Mouse (Mus musculus): ENCODE data around the gene Spo11. TPM values are rescaled to one million over a fixed set of nuclear protein-coding genes. Genes with fewer than 3 reads are reported as not detected.

Spo11 gene
- total and polyA plus RNA-seq, 3 experiments = 0.16 to 0.34 TPM; not detected in 1

GRCm38 (mm10) chr2:173041242-173041641, 63.7 kb downstream of the Spo11 start:
- no peak overlapping the region for H3K9ac ChIP-seq (ENCODE audit: insufficient read depth, low read depth)
- no peaks in the 10 kb centered on the region for H3K79me2 ChIP-seq (replicated peaks; ENCODE audit: control insufficient read depth, extremely low read depth, insufficient read depth, poor library complexity, severe bottlenecking)
- H3K4me3 ChIP-seq (replicated peaks in 1 of 3; ENCODE audit: low read depth in 2 of 3, low read length in 2 of 3, poor library complexity in 1 of 3) = no peak overlapping the region
- peaks cover 2 to 29% of the 10 kb centered on the region in 2 experiments for H3K4me1 ChIP-seq (ENCODE audit: control insufficient read depth in 1 of 2, insufficient read depth in 2 of 2)
- H3K9me3 ChIP-seq (replicated peaks; ENCODE audit: low read length) = no peaks in the 10 kb centered on the region
- TF ChIP-seq ZKSCAN1 (IDR thresholded peaks at IDR 0.05; ENCODE audit: borderline replicate concordance, low read depth, low read length) (no peak), RCOR1 (conservative IDR thresholded peaks at IDR 0.05; ENCODE audit: low read depth, low read length) (no peak), JUN (IDR thresholded peaks at IDR 0.05; ENCODE audit: insufficient read depth, low read depth, low read length) (no peak), MEF2A (IDR thresholded peaks at IDR 0.05; ENCODE audit: borderline replicate concordance, low read depth, low read length) (no peak), ZC3H11A (IDR thresholded peaks at IDR 0.05; ENCODE audit: low read depth, low read length) (no peak), IRF4 (IDR thresholded peaks at IDR 0.05; ENCODE audit: low read depth, low read length) (no peak), MAX (IDR thresholded peaks at IDR 0.05; ENCODE audit: low read length) (no peak), USF1 (IDR thresholded peaks at IDR 0.05; ENCODE audit: low read depth, low read length) (no peak), HCFC1 (IDR thresholded peaks at IDR 0.05; ENCODE audit: low read depth, low read length) (no peak)
- H3K4me2 ChIP-seq (ENCODE audit: insufficient read depth, low read depth, poor library complexity, severe bottlenecking) = no peak overlapping the region
- H3K27me3 ChIP-seq (replicated peaks) = no peaks in the 10 kb centered on the region
- dilution Hi-C loops (cut with MboI; ENCODE audit: extremely low pct_ligation_motif_present, extremely low pct_unique_long_range_greater_than_20kb, low sequenced_read_pairs) = no loop called here
- peaks cover 0 to 19% of the 10 kb centered on the region in 2 experiments for H3K36me3 ChIP-seq (replicated peaks in 1 of 2; ENCODE audit: control insufficient read depth in 1 of 2, insufficient read depth in 1 of 2, low read length in 1 of 2)
- no peak for DNase-seq (ENCODE audit: extremely low read depth)
- in situ Hi-C loops (cut with MboI; ENCODE audit: low pct_ligation_motif_present, low pct_unique_long_range_greater_than_20kb, low sequenced_read_pairs) = no loop called here
- H3K27ac ChIP-seq (ENCODE audit: insufficient read depth, low read depth) = no peak overlapping the region

- Histone ChIP-seq H3K4me1 (ENCODE audit: control insufficient read depth in 1 of 2, insufficient read depth in 2 of 2) (peaks cover 8 to 33% of the 10 kb centered on the region in 2 experiments), H3K4me2 (ENCODE audit: insufficient read depth, low read depth, poor library complexity, severe bottlenecking) (no peak overlapping the region), H3K79me2 (replicated peaks; ENCODE audit: control insufficient read depth, extremely low read depth, insufficient read depth, poor library complexity, severe bottlenecking) (no peaks in the 10 kb centered on the region), H3K9me3 (replicated peaks; ENCODE audit: low read length) (no peaks in the 10 kb centered on the region), H3K4me3 (replicated peaks in 1 of 3; ENCODE audit: low read depth in 2 of 3, low read length in 2 of 3, poor library complexity in 1 of 3) (no peak overlapping the region), H3K27me3 (replicated peaks) (no peaks in the 10 kb centered on the region), H3K36me3 (replicated peaks in 1 of 2; ENCODE audit: control insufficient read depth in 1 of 2, insufficient read depth in 1 of 2, low read length in 1 of 2) (peaks cover 0 to 14% of the 10 kb centered on the region in 2 experiments), H3K27ac (ENCODE audit: insufficient read depth, low read depth) (no peak overlapping the region), H3K9ac (ENCODE audit: insufficient read depth, low read depth) (no peak overlapping the region)
- DNase-seq (ENCODE audit: extremely low read depth) = no peak
- TF ChIP-seq RCOR1 (conservative IDR thresholded peaks at IDR 0.05; ENCODE audit: low read depth, low read length) = no peak
- no peak for TF ChIP-seq RAD21 (IDR thresholded peaks at IDR 0.05; ENCODE audit: low read depth, low read length)
- TF ChIP-seq JUND (conservative IDR thresholded peaks at IDR 0.05; ENCODE audit: low read depth, low read length) = no peak
- TF ChIP-seq USF2 (conservative IDR thresholded peaks at IDR 0.05; ENCODE audit: low read depth, low read length) = no peak
- no peak for TF ChIP-seq MAX (IDR thresholded peaks at IDR 0.05; ENCODE audit: low read length)
- dilution Hi-C loops (cut with MboI; ENCODE audit: extremely low pct_ligation_motif_present, extremely low pct_unique_long_range_greater_than_20kb, low sequenced_read_pairs) = no loop called here
- in situ Hi-C loops (cut with MboI; ENCODE audit: low pct_ligation_motif_present, low pct_unique_long_range_greater_than_20kb, low sequenced_read_pairs) = no loop called here
These were observed 64.4 kb downstream of the Spo11 start for GRCm38 (mm10) chr2:173041893-173042292.

Measured in CH12.LX (cell line).